20 mouse cellular contexts compared by ENCODE assay signal in the genomic region with DNA sequence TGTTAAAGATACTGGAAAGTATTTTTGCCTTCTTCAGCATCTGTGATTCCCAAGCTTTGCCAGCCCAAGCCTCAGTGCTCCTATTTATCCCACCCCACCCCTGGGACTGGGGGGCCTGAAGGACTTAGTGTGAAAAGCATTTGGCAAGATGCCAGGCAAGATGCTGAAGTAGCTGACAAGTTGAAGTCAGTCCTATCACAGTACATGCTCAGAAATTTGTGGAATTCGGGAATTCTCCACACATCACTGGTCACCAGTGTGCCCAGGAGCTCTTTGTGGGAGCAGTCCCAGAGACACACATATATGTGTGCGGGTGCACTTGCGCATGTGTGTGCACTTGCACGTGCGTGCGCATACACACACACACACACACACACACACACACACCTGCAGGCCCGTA. TPM values are rescaled to one million over a fixed set of nuclear protein-coding genes. Genes with fewer than 3 reads are reported as not detected.
DNase-seq lines count a peak whose midpoint lies in the region; ATAC-seq and TF ChIP-seq lines count a peak whose summit lies in the region.
"Had no signal": no experiment of that assay in that cellular context is flagged by ENCODE, and none has a peak within 500 bp of the region (broad histone marks: within the 10 kb centered on the region; RNA-seq: fewer than 3 reads in every experiment).

No protein-coding gene starts in this region.

- TF ChIP-seq CTCF in cerebellum, adult 2 months (IDR thresholded peaks at IDR 0.05; ENCODE audit: borderline replicate concordance, insufficient read depth, low read depth, low read length) = no peak

- no peak overlapping the region for H3K4me2 ChIP-seq in midbrain, embryonic 14.5 days (ENCODE audit: low read length)
- H3K4me2 ChIP-seq in midbrain, embryonic 15.5 days = no peak overlapping the region
- H3K4me2 ChIP-seq: liver, embryonic 15.5 days; neural tube, embryonic 15.5 days; stomach, embryonic 15.5 days had no signal

- H3K27ac ChIP-seq in cerebellum, adult 2 months (ENCODE audit: insufficient read depth, low read length) = peak overlapping the region; percentile 51; the same call in 1 of the 2 replicates
- H3K27ac ChIP-seq in midbrain, embryonic 14.5 days (replicated peaks; ENCODE audit: low read depth, low read length) = no peak overlapping the region
- H3K27ac ChIP-seq in midbrain, embryonic 15.5 days = no peak overlapping the region
- H3K27ac ChIP-seq: heart, embryonic 10.5 days; liver, embryonic 15.5 days; neural tube, embryonic 15.5 days; stomach, embryonic 15.5 days had no signal

- DNase-seq in cerebellum, adult 2 months = peak in 1 of 2 experiments; percentile 52
- DNase-seq in cerebellum, postnatal 4 days (ENCODE audit: low spot score in 2 of 2) = no peak
- peak; percentile 9 for DNase-seq in kidney, adult 11 months
- no peak for DNase-seq in kidney, adult 18-20 months
- DNase-seq in midbrain, embryonic 14.5 days = peak; percentile 35
- DNase-seq in heart, postnatal 36 days = no peak
- DNase-seq: adrenal gland, postnatal 36 days; gastrocnemius, postnatal 25 days; heart, postnatal 14 days; spleen, adult 18-20 months; thymus, postnatal 14 days had no signal

- H3K27me3 ChIP-seq in cerebellum, adult 2 months (ENCODE audit: control insufficient read depth, insufficient read depth, low read length) = no peaks in the 10 kb centered on the region
- no peaks in the 10 kb centered on the region for H3K27me3 ChIP-seq in midbrain, embryonic 14.5 days (ENCODE audit: control insufficient read depth, insufficient read depth, low read length)
- no peaks in the 10 kb centered on the region for H3K27me3 ChIP-seq in midbrain, embryonic 15.5 days (replicated peaks)
- H3K27me3 ChIP-seq: liver, embryonic 15.5 days; neural tube, embryonic 15.5 days; stomach, embryonic 15.5 days had no signal

- H3K36me3 ChIP-seq in midbrain, embryonic 14.5 days (ENCODE audit: control insufficient read depth, insufficient read depth, low read length) = no peaks in the 10 kb centered on the region
- no peaks in the 10 kb centered on the region for H3K36me3 ChIP-seq in midbrain, embryonic 15.5 days (replicated peaks)
- H3K36me3 ChIP-seq: heart, embryonic 10.5 days; liver, embryonic 15.5 days; neural tube, embryonic 15.5 days; stomach, embryonic 15.5 days had no signal

- no peak overlapping the region for H3K9ac ChIP-seq in midbrain, embryonic 14.5 days (replicated peaks; ENCODE audit: low read length)
- no peak overlapping the region for H3K9ac ChIP-seq in midbrain, embryonic 15.5 days
- H3K9ac ChIP-seq: liver, embryonic 15.5 days; neural tube, embryonic 15.5 days; stomach, embryonic 15.5 days had no signal

- intact Hi-C loops in heart, postnatal 36 days (cut with DNase I) = no loop called here

- 22% methylated on average over 7 of the region's 7 CpGs for WGBS in cerebellum, adult 2 months
- WGBS in midbrain, embryonic 14.5 days = 75% methylated on average over 7 of the region's 7 CpGs
- 85% methylated on average over 7 of the region's 7 CpGs for WGBS in midbrain, embryonic 15.5 days

- no peaks in the 10 kb centered on the region for H3K9me3 ChIP-seq in midbrain, embryonic 14.5 days (ENCODE audit: control insufficient read depth, low read length)
- no peaks in the 10 kb centered on the region for H3K9me3 ChIP-seq in midbrain, embryonic 15.5 days
- H3K9me3 ChIP-seq: heart, embryonic 10.5 days; liver, embryonic 15.5 days; megakaryocyte, embryonic 14.5 days; neural tube, embryonic 15.5 days; stomach, embryonic 15.5 days had no signal

- ATAC-seq in midbrain, embryonic 14.5 days (ENCODE audit: low FRiP score, low TSS enrichment) = no peak
- ATAC-seq in midbrain, embryonic 15.5 days (replicated peaks) = no peak
- no peak for ATAC-seq in erythroblast, adult 5-6 weeks (replicated peaks; ENCODE audit: low FRiP score, poor library complexity, severe bottlenecking)
- ATAC-seq: hindbrain, embryonic 16.5 days had no signal

- peaks cover 38% of the 10 kb centered on the region for H3K4me1 ChIP-seq in cerebellum, adult 2 months (ENCODE audit: control insufficient read depth, insufficient read depth, low read length)
- no peaks in the 10 kb centered on the region for H3K4me1 ChIP-seq in midbrain, embryonic 14.5 days (ENCODE audit: control insufficient read depth, insufficient read depth, low read length)
- no peaks in the 10 kb centered on the region for H3K4me1 ChIP-seq in midbrain, embryonic 15.5 days
- H3K4me1 ChIP-seq: liver, embryonic 15.5 days had no signal

- peak overlapping the region; percentile 31 for H3K4me3 ChIP-seq in cerebellum, adult 2 months (replicated peaks; ENCODE audit: insufficient read depth, low read depth, low read length)
- no peak overlapping the region for H3K4me3 ChIP-seq in midbrain, embryonic 14.5 days (replicated peaks; ENCODE audit: low read depth, low read length)
- H3K4me3 ChIP-seq in midbrain, embryonic 15.5 days = no peak overlapping the region
- H3K4me3 ChIP-seq: erythroblast, embryonic 14.5 days; heart, embryonic 10.5 days; liver, embryonic 15.5 days; megakaryocyte, embryonic 14.5 days; neural tube, embryonic 15.5 days; stomach, embryonic 15.5 days had no signal

- no peak for TF ChIP-seq POLR2A in cerebellum, adult 2 months (IDR thresholded peaks at IDR 0.05; ENCODE audit: borderline replicate concordance, insufficient read depth, low read length)

RNA-seq across cellular contexts. Expression of a gene that starts 10.2 kb away (rescaled TPM):
- polyA plus RNA-seq in cerebellum, adult 2 months (2012; rRNA removed) = 86.7 and 104 TPM in 2 replicates
- 0.24 and 0.27 TPM in 2 replicates for polyA plus RNA-seq in midbrain, embryonic 14.5 days (2014; fragmentation: Nextera tagmentation; extraction: Ambion mirVana)
- polyA plus RNA-seq in midbrain, embryonic 15.5 days (2015; fragmentation: Nextera tagmentation; extraction: Ambion mirVana) = 0.09 and 0.12 TPM in 2 replicates
- not detected in 2 replicates for total RNA-seq in erythroblast, adult 5-6 weeks (2015; ENCODE audit: low replicate concordance)
- total RNA-seq in erythroblast, adult 5-6 weeks (2017; ENCODE audit: low replicate concordance) = not detected in 2 replicates
- total RNA-seq in heart, postnatal 36 days (2021) = under 1 TPM; 0.03 TPM
- polyA plus RNA-seq: erythroblast, embryonic 14.5 days; liver, embryonic 15.5 days had no signal

Comparison
In these comparisons a context has a peak if more than half of its experiments do, and no peak if none do; other contexts are left out.
1. DNase-seq: peak in kidney, adult 11 months (single experiment) and midbrain, embryonic 14.5 days (single experiment); none in cerebellum, postnatal 4 days (0 of 2), kidney, adult 18-20 months (single experiment) and heart, postnatal 36 days (0 of 2).
2. RNA of a gene that starts 10.2 kb away (polyA plus RNA-seq): 86.7 to 104 TPM in cerebellum, adult 2 months; 0.24 to 0.27 TPM in midbrain, embryonic 14.5 days and 0.09 to 0.12 TPM in midbrain, embryonic 15.5 days; every median in the first group is over 10 times any median in the second.